Mouse (Mus musculus) G1E (cell line): ENCODE results near the gene Sgms1.

ENCODE experiments used
- CTCF ChIP-seq: IDR thresholded peaks from 2 replicates; pipeline ENCODE4 v1.5.1; 2012; ENCODE audit warnings: low read depth, low read length, inconsistent platforms, mixed read lengths
- GATA1 ChIP-seq: IDR thresholded peaks from 2 replicates; pipeline ENCODE4 v1.6.1; 2012; ENCODE audit warnings: borderline replicate concordance, low read length, inconsistent platforms, mixed read lengths
- GATA2 ChIP-seq: IDR thresholded peaks from 2 replicates; pipeline ENCODE4 v1.6.1; 2012; ENCODE audit warnings: low read depth, low read length, inconsistent platforms, borderline replicate concordance
- POLR2AphosphoS5 ChIP-seq: IDR thresholded peaks from 2 replicates; pipeline ENCODE4 v1.6.1; 2012; ENCODE audit warnings: low read depth, low read length, inconsistent platforms; ENCODE audit not compliant: insufficient replicate concordance

DNA sequence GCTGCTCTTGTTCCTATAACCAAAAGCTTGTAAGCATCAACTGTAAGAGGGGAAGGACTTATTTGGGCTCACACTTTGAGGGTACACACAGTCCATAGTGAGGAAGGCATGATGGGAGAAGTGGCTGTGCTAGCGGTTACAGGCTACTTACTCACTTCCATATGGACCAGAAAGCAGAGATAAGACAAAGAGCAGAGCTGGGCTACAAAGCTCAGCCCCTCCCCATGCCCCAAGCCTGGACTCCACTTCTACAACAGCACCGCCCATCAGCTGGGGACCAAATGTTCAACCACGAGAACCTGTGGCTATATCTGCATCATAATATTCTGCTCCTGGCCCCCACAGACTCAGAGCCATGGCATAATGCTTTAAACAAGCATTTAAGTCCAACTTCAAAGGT, 29.0 kb downstream of the Sgms1 start:
- TF ChIP-seq GATA1, result no peak
- no peak for TF ChIP-seq CTCF
- TF ChIP-seq POLR2AphosphoS5, result no peak
- no peak for TF ChIP-seq GATA2
